Mouse (Mus musculus) cerebellum, postnatal 36 days (tissue): ENCODE results near the gene Spef1.

ENCODE experiments used
- DNase-seq, 2 experiments: peaks; one replicate each; pipeline ENCODE4 v3.0.0; 2021 to 2022; ENCODE audit warnings: mixed read lengths in 2 of 2

The Spef1 gene

GRCm38 (mm10) chr2:131171401-131172104, 15.5 kb downstream of the Spef1 start:
- DNase-seq: peak; percentile 46 to 60

DNA sequence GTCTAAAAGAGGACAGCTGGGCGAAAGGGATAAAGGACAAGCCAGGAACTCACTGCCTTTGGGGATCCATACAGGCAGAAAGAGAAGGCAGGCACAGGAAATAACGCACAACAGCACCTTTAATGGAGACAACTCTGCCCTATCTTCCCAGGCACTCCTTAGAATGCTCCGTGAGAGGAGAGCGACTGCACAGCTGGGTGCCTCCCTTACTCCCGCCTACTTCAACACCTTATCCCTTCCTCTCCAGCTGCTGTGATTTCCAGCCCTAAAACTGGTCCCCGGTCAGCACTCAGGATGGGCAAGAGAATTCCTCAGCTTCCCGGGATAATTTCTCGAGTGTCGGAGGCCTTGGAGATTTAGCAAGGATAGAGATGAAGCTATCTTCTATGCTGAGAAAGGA, 16.1 kb downstream of the Spef1 start:
- no peak for DNase-seq

GRCm38 (mm10) chr2:131168914-131169313, 18.2 kb downstream of the Spef1 start:
- DNase-seq: no peak

- DNase-seq: no peak
Observed at GRCm38 (mm10) chr2:131167984-131168383, 19.1 kb downstream of the Spef1 start.

DNA sequence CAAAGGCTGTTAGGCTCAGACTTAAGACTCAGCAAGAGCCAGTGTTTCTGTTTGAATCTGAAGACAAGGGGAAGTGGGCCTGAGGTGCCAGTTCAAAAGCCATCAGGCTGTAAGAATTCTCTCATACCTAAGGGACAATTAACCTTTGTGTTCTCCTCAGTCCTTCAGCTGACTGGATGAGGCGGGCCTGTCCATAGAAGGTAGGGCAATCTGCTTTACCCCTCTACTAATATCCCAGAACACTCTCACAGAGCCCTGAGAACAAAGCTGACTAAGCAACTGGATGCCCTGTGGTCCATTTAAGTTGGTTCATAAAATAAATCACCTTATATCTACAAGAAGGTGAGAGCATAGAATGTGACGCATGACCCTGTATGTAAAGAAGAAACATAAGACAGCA, 20.9 kb downstream of the Spef1 start:
- no peak for DNase-seq

GRCm38 (mm10) chr2:131163924-131164323, 23.2 kb downstream of the Spef1 start:
- no peak for DNase-seq

DNA sequence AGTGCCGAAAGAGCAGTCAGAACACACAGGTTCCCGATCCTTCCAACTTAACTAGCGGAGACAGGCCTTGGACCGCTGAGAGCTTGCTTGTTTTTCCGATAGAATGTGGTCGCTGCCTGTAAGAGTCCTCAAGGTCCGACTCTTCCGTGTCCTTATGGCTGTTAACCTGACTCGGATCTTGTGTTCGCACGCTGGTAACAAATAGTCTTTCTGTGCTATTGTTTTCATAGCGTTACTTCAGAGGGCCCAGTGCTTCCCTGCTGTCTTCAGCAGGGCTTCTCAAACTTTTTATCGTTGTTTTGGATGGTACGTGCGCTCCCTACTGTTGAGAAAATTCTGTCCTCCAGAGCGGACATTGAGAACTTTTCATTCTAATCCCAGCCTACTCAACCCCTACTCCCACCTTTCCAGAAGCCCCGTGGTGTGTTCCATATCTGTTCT, 26.4 kb downstream of the Spef1 start:
- no peak for DNase-seq

GRCm38 (mm10) chr2:131159938-131160581, 27.0 kb downstream of the Spef1 start, which contains the start of gene 1700037H04Rik:
Gene 1700037H04Rik, minus strand, starts transcription at chr2:131160081.
- peak; percentile 96 for DNase-seq

DNA sequence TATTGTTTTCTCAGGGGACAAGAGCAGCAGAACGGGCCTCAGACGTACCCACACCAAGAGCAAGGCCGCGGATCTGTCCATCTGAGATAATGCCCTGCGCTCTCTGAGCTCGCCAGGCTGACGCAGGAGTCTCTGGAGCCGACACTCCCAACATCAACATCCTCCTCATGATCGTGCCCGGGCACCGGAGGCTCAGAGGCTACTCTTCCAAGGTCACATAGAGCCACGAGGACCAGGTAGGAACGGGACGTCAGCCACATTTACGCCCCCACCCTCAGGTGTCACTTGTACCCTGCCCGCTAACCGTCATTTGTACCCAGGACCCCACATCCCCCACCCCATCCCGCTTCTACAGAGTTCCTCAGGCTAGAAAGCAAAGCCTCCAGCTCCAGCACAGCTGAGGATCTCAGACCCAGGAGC, 27.6 kb downstream of the Spef1 start:
- no peak for DNase-seq

GRCm38 (mm10) chr2:131156987-131157386, 30.1 kb downstream of the Spef1 start:
- no peak for DNase-seq

DNA sequence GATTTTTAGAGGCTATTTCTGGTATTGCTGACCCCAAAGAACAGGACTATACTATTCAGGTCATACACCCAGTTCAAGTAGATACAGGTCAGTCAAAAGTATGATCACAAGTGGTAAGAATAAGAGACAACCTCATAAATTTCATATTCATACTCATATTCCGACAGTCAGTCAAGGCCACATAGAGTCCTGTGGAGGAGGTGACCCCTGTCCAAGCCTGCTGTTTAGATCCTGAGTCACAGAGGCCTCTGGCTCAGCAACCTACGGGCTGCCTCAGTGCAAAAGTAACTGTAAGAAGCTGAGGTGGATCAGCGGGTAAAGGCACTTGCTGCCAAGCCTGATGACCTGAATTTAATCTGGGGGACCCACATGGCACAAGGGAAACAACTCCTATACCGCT, 33.0 kb downstream of the Spef1 start:
- DNase-seq: no peak

GRCm38 (mm10) chr2:131152166-131152730, 34.8 kb downstream of the Spef1 start:
- no peak for DNase-seq

DNA sequence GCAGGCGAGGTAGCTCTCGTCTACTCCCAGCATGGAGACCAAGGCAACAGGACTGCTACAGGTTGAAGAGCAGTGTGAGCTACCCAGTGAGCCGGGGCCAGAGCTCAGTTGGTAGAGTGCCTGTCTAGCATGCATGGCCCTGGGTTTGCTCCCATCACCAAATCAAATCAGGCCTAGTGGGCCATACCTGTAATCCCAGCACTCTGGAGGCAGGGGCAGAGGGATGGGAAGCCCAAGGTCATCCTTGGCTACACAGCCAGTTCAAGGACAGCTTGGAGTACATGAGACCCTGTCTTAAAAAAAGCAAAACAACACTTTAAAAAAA, 37.9 kb downstream of the Spef1 start:
- DNase-seq: no peak

DNA sequence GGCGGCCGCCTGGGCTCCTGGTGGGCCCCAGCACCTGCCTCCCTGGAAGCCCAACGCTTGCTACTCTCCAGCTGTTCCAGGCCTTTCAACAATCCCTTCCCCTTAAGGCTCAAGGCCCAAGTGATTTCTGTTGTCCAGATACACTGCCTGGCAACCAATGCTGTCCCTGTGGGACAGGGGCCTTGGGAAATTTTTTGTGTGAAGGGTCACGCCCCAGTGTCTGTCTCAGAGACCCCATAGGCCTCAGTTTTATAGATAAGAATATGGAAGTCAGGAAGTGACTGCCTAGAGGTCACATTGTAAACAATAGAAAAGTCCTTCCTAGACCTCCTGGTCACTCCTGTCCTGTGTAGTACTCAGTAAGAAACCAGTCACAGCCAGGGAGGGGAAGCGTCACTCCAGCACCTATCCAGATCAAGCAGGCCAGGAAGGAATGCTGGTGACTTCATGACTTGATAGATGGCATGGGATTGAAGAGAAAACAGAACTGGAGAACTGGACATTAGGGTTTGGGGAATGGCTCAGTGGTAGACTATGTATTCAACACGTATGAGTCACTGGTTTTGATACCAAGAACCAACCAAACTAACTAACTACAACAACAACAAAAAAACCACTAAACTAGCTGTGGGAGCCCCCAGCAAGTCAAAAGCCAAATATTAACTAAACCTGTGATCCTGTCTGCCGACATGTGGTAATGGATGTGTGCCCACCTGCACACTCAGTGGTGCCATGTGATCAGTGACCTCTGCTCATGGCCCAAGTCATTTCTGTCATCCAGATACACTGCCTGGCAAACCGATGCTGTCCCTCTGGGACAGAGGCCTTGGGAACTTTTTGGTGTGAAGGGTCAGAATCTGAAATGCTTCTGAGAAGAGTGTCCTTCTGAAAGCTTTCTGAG, 38.5 kb downstream of the Spef1 start:
- DNase-seq: no peak

DNA sequence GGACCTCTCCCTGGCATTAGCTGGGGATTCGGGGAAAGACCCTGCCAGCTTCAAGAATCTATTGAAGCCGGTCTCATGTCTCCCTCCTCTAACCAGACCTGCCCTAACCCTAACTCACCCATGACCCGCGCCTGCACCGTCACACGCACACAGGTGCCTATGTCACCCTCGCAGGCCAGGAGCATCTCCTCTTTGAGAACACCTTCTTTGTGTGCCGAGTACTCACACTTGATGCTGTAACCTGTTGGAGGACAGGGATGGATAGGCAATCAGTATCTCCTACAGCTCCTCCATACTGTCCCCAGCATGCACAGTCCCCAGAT, 40.1 kb downstream of the Spef1 start:
- no peak for DNase-seq

DNA sequence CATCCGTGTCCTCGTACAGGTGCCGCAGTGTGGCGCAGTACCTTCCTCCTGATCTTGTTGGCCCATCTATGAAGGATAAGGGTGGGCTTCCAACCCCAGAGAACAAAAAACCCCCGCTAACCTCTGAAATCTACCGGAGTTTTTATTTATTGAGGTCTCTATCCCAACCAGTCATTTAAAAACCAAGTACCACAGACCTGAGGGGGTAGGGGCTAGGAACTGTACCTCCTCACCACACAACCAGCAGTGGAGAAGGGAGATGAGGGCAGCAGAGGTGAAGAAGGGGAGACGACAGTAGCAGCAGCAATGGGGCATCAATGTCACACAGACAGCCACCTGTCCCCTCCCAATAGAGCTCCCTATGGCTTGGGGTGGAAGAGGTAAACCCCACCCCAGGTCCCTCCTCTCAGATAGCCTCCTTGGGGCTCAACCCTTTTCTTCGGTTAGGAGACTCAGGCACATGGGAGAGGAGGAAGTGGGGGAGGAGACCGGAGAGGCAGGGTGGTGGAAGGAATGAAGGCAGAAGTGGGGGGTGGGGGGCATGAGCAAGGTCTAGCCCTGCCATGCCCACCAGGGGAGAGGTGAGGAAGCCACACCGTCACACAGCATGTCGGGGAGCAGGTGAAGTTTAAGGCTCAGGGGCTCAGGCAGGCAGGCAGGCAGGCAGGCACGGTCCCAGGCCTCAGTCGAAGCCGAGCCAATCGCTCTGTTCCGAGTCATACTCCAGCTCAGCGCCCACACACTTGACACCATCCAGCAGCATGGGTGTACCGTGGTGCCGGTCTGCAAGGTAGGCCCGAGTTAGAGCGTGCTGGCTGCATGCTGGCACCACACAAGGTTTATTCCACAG, 40.7 kb downstream of the Spef1 start:
- no peak for DNase-seq

GRCm38 (mm10) chr2:131145536-131145935, 41.5 kb downstream of the Spef1 start:
- no peak for DNase-seq

- DNase-seq: no peak
Observed at GRCm38 (mm10) chr2:131145121-131145520, 42.0 kb downstream of the Spef1 start.

GRCm38 (mm10) chr2:131143007-131143780, 43.9 kb downstream of the Spef1 start:
- DNase-seq: no peak

GRCm38 (mm10) chr2:131142592-131142991, 44.5 kb downstream of the Spef1 start:
- peak; percentile 25 to 42 for DNase-seq

DNA sequence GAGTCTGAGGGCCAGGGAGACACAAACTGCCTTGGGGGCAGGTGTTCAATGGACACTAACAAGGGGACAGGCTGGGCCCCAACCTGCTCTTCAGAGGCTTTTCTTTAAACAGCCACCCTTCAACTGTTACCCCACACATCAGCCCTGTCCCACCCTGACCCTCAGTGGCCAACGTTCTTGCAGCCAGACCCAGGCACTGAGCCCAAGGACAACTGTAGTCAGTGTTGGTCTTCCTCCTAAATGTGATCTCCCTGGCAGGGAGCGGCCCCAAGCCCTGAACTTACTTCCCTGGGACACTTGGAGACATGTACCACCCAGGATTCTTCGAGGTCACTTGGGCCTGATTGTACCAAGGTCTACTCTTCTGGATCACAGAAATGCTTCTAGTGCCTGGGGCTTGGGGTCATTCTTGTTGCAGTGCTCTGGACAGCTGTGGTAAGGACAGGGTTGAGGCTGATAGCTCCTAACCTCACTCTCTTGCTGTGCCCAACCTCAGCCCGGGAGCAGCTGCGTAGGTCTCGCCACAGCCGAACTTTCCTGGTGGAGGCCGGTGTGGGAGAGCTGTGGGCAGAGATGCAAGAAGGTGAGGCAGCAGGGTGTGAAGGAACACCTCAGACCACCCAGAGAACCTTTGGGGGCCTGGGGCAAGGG, 45.6 kb downstream of the Spef1 start:
- no peak for DNase-seq
